Mouse (Mus musculus): ENCODE measurements around the gene Fcrl6. TPM values are rescaled to one million over a fixed set of nuclear protein-coding genes. Genes with fewer than 3 reads are reported as not detected.
A peak's percentile ranks its signal among the peaks of the same experiment; 100 is the strongest.

Gene Fcrl6
- total and polyA plus RNA-seq, 2 experiments = not detected

DNA sequence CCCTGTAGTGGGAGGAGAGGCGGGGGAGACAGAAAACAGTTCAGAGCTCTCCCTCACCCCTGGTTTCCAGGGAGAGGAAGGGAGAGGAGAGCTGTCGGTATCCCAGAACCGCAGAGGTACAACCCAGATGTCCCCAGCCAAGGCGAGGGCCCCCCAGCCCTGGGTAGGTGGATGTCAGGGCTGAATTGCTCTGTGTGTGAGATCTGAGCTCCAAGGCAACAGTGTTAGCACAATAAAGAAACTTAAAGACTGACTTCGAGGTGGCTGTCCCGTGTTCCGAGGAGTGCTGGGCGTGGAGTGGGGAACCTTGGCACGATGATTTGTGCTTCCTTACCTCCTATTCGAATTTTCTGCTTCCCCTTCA is 38.9 kb downstream of the Fcrl6 start:
- no peak overlapping the region for H3K27ac ChIP-seq (replicated peaks; ENCODE audit: insufficient read depth, low read depth, low read length)
- no peak overlapping the region for H3K4me3 ChIP-seq (ENCODE audit: insufficient read depth, low read depth, low read length)
- H3K9ac ChIP-seq (ENCODE audit: low read depth, low read length) = peak overlapping the region; percentile 68
- WGBS = 14% methylated on average over 10 of the region's 10 CpGs
- H3K36me3 ChIP-seq (ENCODE audit: control insufficient read depth, insufficient read depth, low read length) = no peaks in the 10 kb centered on the region
- TF ChIP-seq CTCF (IDR thresholded peaks at IDR 0.05; ENCODE audit: low read depth, low read length) (no peak), POLR2A (IDR thresholded peaks at IDR 0.05; ENCODE audit: extremely low read depth, insufficient read depth, low read length) (no peak)
- peaks cover 5% of the 10 kb centered on the region; the same call in 1 of the 2 replicates for H3K27me3 ChIP-seq (ENCODE audit: control insufficient read depth, insufficient read depth, low read length)
- H3K4me1 ChIP-seq (ENCODE audit: control insufficient read depth, insufficient read depth, low read length) = peaks cover 3% of the 10 kb centered on the region; the same call in 1 of the 2 replicates
- no peak for DNase-seq (ENCODE audit: extremely low read depth, low read depth, low spot score)
- H3K79me2 ChIP-seq (ENCODE audit: control insufficient read depth, insufficient read depth, low read length) = no peaks in the 10 kb centered on the region

GRCm38 (mm10) chr1:172562641-172563464 is 39.5 kb downstream of the Fcrl6 start:
- Histone ChIP-seq H3K4me1 (ENCODE audit: control insufficient read depth, insufficient read depth, low read length) (peaks cover 3% of the 10 kb centered on the region; the same call in 1 of the 2 replicates), H3K27me3 (ENCODE audit: control insufficient read depth, insufficient read depth, low read length) (peaks cover 5% of the 10 kb centered on the region; the same call in 1 of the 2 replicates), H3K79me2 (ENCODE audit: control insufficient read depth, insufficient read depth, low read length) (no peaks in the 10 kb centered on the region), H3K4me3 (ENCODE audit: insufficient read depth, low read depth, low read length) (peak overlapping the region; percentile 60), H3K36me3 (ENCODE audit: control insufficient read depth, insufficient read depth, low read length) (no peaks in the 10 kb centered on the region), H3K9ac (ENCODE audit: low read depth, low read length) (peak overlapping the region; percentile 68), H3K27ac (replicated peaks; ENCODE audit: insufficient read depth, low read depth, low read length) (no peak overlapping the region)
- TF ChIP-seq CTCF (IDR thresholded peaks at IDR 0.05; ENCODE audit: low read depth, low read length) (peak; percentile 65), POLR2A (IDR thresholded peaks at IDR 0.05; ENCODE audit: extremely low read depth, insufficient read depth, low read length) (no peak)
- peak; percentile 29 for DNase-seq (ENCODE audit: extremely low read depth, low read depth, low spot score)
- WGBS = under 1% methylated on average over 59 of the region's 66 CpGs

DNA sequence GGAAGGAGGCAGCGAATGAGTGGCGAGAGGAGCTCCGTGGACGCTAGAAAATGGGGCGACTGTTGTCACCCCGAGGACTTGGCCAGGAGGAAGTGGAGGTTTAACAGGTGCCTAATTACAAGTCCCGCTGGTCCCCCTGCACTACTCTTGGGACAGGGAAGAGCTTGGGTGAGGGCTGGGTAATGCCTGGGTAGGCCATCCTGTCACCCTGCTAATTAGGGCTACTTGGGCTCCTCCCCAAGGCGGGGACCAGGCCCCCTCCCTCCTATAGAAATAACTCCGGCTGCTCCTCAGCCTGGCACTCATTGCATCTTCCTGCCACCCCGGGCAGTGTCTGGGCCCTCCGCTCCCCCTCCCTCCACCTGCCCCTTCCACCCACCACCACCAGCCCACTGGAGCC is 46.7 kb downstream of the Fcrl6 start, which contains the start of gene Vsig8:
Gene Vsig8 (plus strand): TSS at position 301 of the 400 bp plus-strand sequence.
- Histone ChIP-seq H3K79me2 (ENCODE audit: control insufficient read depth, insufficient read depth, low read length) (no peaks in the 10 kb centered on the region), H3K9ac (ENCODE audit: low read depth, low read length) (no peak within 1 kb of the TSS), H3K27me3 (ENCODE audit: control insufficient read depth, insufficient read depth, low read length) (no peaks in the 10 kb centered on the region), H3K27ac (replicated peaks; ENCODE audit: insufficient read depth, low read depth, low read length) (no peak within 1 kb of the TSS), H3K4me3 (ENCODE audit: insufficient read depth, low read depth, low read length) (no peak within 1 kb of the TSS), H3K36me3 (ENCODE audit: control insufficient read depth, insufficient read depth, low read length) (no peaks in the 10 kb centered on the region), H3K4me1 (ENCODE audit: control insufficient read depth, insufficient read depth, low read length) (no peaks in the 10 kb centered on the region)
- 74% methylated on average over 11 of the region's 11 CpGs for WGBS
- no peak for DNase-seq (ENCODE audit: extremely low read depth, low read depth, low spot score)
- TF ChIP-seq POLR2A (IDR thresholded peaks at IDR 0.05; ENCODE audit: extremely low read depth, insufficient read depth, low read length) = no peak
- no peak for TF ChIP-seq CTCF (IDR thresholded peaks at IDR 0.05; ENCODE audit: low read depth, low read length)

- 57% methylated on average over 1 of the region's 1 CpGs for WGBS
- DNase-seq (ENCODE audit: extremely low read depth, low read depth, low spot score) = no peak
- H3K9ac ChIP-seq (ENCODE audit: low read depth, low read length) = no peak overlapping the region
- no peak for TF ChIP-seq CTCF (IDR thresholded peaks at IDR 0.05; ENCODE audit: low read depth, low read length)
- no peak for TF ChIP-seq POLR2A (IDR thresholded peaks at IDR 0.05; ENCODE audit: extremely low read depth, insufficient read depth, low read length)
- no peaks in the 10 kb centered on the region for H3K27me3 ChIP-seq (ENCODE audit: control insufficient read depth, insufficient read depth, low read length)
- H3K79me2 ChIP-seq (ENCODE audit: control insufficient read depth, insufficient read depth, low read length) = no peaks in the 10 kb centered on the region
- H3K27ac ChIP-seq (replicated peaks; ENCODE audit: insufficient read depth, low read depth, low read length) = no peak overlapping the region
- H3K4me3 ChIP-seq (ENCODE audit: insufficient read depth, low read depth, low read length) = no peak overlapping the region
- no peaks in the 10 kb centered on the region for H3K4me1 ChIP-seq (ENCODE audit: control insufficient read depth, insufficient read depth, low read length)
- no peaks in the 10 kb centered on the region for H3K36me3 ChIP-seq (ENCODE audit: control insufficient read depth, insufficient read depth, low read length)
Measured at GRCm38 (mm10) chr1:172552623-172553022, 49.7 kb downstream of the Fcrl6 start.

GRCm38 (mm10) chr1:172551009-172551408 is 51.3 kb downstream of the Fcrl6 start:
- no peak for DNase-seq (ENCODE audit: extremely low read depth, low read depth, low spot score)
- Histone ChIP-seq H3K27me3 (ENCODE audit: control insufficient read depth, insufficient read depth, low read length) (no peaks in the 10 kb centered on the region), H3K4me3 (ENCODE audit: insufficient read depth, low read depth, low read length) (no peak overlapping the region), H3K79me2 (ENCODE audit: control insufficient read depth, insufficient read depth, low read length) (no peaks in the 10 kb centered on the region), H3K27ac (replicated peaks; ENCODE audit: insufficient read depth, low read depth, low read length) (no peak overlapping the region), H3K9ac (ENCODE audit: low read depth, low read length) (no peak overlapping the region), H3K36me3 (ENCODE audit: control insufficient read depth, insufficient read depth, low read length) (no peaks in the 10 kb centered on the region), H3K4me1 (ENCODE audit: control insufficient read depth, insufficient read depth, low read length) (no peaks in the 10 kb centered on the region)
- TF ChIP-seq CTCF (IDR thresholded peaks at IDR 0.05; ENCODE audit: low read depth, low read length) (no peak), POLR2A (IDR thresholded peaks at IDR 0.05; ENCODE audit: extremely low read depth, insufficient read depth, low read length) (no peak)
- WGBS = 49% methylated on average over 7 of the region's 7 CpGs

DNA sequence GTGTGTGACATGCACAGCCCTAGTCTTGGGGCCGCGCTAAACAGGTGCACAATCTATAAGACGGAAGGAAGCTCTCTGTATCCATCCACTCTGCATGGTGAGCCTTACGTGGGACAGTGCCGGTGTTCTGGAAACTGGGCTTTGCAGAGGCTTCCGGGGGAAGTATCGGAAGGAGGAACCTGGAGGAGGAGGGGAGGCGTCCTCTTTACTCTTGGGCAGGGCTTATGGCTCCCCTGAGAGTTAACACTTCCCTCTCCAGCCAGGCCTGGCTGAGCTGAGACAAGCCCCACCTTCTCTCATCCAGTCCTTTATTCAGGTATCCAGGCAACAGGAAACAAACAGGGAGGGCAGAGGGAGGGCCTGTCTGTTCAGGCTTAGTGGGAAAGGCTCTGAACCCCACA is 51.8 kb downstream of the Fcrl6 start:
- peak; percentile 21 for DNase-seq (ENCODE audit: extremely low read depth, low read depth, low spot score)
- no peak overlapping the region for H3K27ac ChIP-seq (replicated peaks; ENCODE audit: insufficient read depth, low read depth, low read length)
- H3K27me3 ChIP-seq (ENCODE audit: control insufficient read depth, insufficient read depth, low read length) = no peaks in the 10 kb centered on the region
- no peaks in the 10 kb centered on the region for H3K4me1 ChIP-seq (ENCODE audit: control insufficient read depth, insufficient read depth, low read length)
- H3K79me2 ChIP-seq (ENCODE audit: control insufficient read depth, insufficient read depth, low read length) = no peaks in the 10 kb centered on the region
- peak overlapping the region; percentile 28; the same call in 1 of the 2 replicates for H3K4me3 ChIP-seq (ENCODE audit: insufficient read depth, low read depth, low read length)
- no peak overlapping the region for H3K9ac ChIP-seq (ENCODE audit: low read depth, low read length)
- TF ChIP-seq POLR2A (IDR thresholded peaks at IDR 0.05; ENCODE audit: extremely low read depth, insufficient read depth, low read length) = no peak
- no peak for TF ChIP-seq CTCF (IDR thresholded peaks at IDR 0.05; ENCODE audit: low read depth, low read length)
- no peaks in the 10 kb centered on the region for H3K36me3 ChIP-seq (ENCODE audit: control insufficient read depth, insufficient read depth, low read length)
- 4% methylated on average over 8 of the region's 8 CpGs for WGBS
